Mouse (Mus musculus): ENCODE results near the gene Tacc2.

The Tacc2 gene

DNA sequence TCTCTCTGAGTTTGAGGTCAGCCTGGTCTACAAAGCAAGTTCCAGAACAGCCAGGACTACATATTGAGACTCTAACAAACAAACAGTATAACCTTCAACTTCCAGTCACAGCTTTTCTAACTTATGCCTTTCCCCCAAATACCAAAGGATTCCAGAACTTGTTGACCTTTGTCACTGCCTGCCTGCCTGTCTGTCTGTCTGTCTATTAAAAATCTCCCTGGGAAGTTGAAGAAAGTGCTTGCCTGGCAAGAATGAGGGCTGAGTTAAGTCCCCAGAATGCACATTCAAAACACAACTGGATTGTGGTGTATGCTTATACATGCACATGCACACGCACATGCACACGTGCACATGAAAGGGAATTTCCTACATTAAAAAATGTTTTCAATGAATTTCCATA, 43.8 kb downstream of the Tacc2 start:
- DNase-seq = no peak

DNA sequence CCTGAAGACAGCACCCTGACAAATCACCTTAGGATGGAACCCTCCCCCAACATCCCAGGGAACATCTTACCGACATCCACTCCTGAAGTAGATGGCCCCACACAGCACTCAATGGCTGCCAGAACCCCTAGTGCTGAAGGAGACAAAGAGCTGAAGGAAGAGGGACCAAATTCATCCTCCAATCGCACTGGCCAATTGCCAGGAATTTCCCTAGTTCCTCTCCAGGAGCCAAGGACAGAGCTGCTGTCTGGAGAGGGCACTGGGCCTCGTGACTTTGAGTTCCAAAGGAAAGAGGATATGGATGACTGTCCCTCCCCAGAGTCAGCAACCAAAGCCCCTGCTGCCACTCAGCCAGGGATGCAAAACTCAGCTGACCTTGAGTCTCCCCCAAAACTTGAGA, 44.7 kb downstream of the Tacc2 start:
- DNase-seq = no peak

DNA sequence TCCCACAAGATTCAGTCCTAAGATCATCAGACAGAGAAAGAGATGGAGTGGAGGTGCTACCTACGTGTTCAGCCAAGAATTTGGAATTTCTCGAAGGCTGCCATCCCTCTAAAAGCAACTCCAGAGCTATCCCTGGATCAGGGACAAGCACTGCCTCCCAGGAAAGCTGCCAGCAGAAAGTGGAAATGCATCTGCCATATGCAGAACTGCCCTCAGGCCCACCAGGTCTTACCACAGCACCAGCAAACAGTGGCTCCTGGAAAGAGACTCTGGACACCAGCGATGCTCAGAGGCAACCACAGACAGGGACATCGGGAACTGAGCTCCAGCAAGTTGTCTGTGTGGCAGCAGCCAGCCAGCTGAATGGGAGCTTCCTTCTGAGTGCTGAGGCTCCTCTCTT, 45.1 kb downstream of the Tacc2 start:
- DNase-seq = no peak

DNA sequence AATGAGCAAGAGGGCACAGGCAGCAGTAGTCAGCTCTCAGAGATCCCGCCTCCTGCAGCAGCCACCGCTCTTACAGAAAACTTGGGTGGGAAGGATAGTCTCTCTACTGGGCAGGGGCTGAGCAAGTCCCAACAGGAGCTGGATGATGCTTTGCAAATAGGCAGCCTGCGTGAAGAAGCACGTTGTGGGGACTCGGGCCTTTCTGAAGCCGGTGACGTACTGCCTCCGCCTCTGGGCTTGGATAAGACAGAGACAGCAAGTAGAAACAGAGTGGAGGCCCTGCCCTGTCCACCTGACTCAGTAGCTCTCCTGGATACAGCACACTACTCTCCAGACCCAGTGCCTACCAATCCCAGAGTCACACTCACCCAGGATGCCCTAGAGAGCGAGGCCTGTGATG, 47.1 kb downstream of the Tacc2 start:
- no peak for DNase-seq

DNA sequence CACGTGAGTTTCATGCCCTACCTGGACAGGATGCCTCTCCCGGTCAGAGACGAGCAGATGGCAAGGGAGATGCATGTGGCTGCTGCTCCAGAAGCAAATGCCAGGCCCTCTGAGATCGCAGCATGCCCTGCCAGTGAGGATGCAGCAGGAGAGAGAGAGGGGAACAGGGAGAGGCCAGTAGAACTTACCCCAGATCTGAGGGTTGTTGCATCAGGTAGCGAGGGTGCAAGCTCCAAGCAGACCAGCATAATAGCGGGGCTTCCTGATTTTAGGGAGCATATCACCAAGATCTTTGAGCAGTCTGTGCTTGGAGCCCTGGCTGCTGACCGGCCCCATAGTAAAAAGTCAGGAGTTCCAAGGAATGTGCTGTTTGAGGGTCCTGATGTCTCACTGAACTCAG, 48.1 kb downstream of the Tacc2 start:
- DNase-seq = no peak

DNA sequence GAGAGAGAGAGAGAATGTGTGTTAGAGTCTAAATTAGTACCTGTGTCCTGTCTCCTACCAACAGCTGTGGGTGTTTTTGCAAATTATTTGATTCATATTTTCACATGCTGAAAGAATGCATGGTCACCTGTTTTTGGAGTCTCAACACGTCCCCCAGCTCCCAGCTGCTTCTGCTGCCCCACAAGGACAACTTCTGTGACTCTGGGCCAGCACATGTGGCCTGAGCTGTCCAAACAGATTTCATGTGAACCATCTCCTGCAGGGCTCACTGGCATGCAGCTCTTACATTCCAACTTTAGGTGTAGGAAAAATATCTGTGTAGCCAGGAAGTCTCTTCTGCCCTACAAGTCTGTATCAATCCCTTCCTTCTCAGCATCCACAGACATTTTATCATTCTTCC, 51.4 kb downstream of the Tacc2 start:
- no peak for DNase-seq

DNA sequence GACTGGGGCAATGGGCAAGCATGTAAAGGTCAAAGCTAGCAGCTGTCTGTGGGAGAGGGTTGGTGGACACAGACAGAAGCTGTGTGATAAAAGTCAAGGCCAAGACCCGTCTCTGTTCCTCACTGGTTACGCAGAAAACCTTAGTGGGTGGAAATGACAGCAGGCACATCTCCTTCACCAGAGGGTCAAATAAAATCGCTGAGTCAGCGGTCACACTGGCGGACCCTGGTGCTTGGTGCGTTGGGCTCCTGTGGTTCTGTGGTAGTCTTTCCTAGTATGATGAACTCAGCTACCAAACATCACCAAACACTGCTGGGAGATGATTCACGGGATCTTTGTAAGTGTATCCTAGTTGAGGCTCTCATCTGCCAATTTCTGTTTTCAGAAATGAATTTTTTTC, 52.8 kb downstream of the Tacc2 start:
- DNase-seq = no peak

DNA sequence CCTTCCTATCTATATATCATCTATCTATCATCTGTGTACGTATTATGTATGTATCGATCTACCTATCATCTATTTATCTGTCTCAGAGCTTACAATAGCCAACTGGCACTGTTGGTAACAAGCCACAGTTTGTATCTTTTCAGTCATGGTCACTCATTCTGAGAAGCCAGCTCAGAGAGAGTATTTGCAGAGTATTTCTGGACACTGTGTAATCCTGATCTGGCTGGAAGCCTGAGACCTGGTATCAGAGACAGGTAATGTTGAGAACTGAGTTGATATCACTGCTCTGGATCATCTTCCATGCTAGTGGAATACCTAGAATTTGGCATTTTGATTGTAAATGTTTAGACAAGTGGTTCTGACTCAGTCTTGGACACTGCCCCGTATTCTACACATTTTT, 53.7 kb downstream of the Tacc2 start:
- DNase-seq = no peak

DNA sequence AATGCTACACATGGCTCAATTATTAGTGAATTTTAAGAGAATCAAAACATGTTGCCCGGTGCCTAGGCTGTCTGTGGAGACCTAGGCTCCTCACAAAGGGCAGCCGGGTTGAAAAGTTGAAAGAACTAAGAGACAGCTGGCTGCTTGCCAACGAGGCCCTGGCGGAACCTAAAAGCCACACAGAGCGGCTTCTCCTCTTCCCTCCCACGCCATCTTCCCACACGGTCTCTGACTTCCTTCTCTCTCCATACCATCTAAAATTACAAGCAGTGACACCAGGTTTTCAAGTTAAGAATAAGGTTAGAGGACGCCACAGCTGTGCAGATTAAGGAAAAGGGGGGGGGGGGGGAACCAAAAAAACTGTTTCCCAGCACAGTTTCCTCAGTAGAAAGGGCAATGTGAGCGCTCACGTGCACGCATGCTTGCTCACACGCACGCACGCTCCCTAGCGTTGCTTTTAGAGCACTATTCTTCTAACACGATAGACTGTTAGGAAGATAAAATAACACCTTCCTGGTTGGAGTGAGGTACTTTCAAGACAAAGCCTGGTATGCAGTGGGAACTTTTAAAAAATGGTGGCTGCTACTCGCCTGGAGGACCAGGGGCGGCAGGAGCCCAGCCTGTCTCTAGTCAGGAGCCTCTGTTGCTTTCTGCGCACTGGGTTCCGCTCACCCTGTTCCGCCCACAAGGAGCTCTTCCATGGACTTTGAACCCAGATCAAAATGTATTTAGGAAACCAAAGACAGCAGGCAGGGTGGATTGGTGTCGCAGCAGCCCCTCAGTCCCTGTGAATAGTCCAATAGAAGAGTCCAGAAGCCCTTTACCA, 54.5 kb downstream of the Tacc2 start:
- DNase-seq = peak; percentile 75

DNA sequence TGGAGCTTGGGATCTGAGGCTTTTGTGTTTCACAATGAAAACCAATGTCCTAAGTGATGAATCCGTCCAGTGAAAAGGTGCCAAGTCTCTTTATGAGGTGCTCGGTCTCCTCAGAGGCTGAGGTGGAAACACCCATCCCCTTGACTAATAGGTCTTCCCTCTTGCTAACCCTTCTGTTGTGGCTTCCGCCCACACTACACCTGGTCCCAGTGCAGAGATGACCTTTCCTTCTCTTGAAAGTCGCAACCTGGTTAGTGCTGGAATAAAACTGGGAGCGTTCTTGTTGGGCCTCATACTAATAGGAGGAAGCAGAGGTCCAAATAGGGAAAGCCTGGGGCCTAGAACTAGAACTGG, 55.1 kb downstream of the Tacc2 start:
- DNase-seq = no peak

DNA sequence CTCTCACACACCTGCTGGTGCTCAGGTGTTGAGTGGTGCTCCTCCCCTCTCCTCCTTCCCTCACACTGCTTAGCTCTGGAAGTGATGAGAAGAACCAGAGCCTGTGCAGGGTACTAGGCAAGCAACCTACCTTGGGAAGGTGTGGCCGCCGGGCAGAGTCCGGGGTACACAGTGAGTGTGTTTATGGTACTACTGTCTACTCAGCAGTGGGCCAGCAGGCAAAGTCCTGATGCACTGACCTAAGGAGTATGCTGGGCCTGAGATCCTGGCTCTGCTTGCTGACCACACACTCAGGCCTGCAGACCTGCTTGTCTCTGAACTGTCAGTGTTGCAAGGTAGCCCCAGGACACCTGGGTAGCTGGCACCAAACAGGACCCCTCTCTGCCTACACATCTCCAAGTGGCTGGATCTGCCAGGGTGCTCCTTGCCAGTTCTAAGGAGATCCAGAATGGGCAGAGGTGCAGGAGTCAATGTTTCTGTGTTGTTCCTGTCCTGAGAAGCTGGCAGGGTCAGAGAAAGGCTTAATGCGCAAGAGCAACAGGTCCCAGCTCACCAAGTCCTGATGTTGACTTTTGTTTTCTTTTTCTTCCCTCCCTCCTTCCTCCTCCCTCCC, 57.1 kb downstream of the Tacc2 start:
- no peak for DNase-seq

DNA sequence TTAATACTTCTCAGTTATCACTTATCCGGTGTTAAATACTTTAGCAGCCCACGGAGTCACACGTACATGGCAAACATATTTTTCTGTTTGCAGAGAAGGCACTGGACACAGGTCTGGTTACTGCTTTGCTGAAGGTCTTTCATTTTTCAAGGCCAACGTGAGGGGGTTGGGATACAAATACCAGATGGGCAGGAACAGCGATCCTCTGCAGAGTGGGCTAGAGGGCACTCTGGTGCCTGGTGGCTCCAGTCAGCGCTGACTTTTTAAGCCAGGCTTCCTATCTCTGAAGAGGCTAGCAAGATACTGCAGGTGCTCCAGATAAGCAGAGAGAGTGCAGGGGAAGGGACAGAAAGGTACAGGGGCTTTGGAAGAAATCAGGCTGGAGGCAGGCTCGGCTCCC, 58.0 kb downstream of the Tacc2 start:
- DNase-seq = no peak

DNA sequence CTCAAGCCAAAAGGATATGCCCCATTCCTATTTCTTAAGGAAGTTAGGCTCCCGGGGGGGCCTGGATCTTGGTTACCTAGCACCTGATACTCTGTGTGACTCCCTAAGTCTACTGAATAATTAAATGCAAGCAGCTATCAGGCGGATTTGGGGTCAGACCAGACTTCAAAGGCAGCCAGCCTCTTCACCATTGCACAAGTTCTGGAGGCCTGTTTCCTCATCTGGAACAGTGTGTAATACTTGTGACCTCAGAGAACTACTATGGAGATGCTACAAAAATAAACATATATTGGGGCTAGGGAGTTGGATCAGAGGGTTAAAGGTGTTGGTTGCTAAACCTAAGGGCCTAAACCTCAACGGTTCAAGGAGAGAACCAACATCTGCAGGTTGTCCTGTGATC, 59.0 kb downstream of the Tacc2 start:
- DNase-seq = peak; percentile 69

DNA sequence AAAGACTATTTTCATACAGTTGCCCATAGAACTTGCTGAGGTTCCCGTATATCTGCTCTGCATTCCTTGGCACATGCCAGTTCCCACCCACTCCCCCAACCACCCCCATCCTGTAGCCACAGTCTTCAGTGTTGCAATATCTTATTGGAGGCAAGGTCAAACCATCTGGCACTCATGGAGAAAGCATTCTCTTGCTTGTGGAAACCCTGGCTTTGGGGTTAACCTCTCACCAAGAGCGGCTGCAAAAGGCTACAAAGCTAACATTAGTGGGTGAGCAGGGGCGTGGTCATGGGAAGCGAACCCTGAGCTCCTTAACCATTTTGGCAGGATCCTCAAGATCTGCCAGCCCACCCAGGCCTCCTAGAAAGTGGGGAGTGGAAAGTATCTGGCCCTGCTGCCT, 59.7 kb downstream of the Tacc2 start:
- DNase-seq = peak; percentile 51

DNA sequence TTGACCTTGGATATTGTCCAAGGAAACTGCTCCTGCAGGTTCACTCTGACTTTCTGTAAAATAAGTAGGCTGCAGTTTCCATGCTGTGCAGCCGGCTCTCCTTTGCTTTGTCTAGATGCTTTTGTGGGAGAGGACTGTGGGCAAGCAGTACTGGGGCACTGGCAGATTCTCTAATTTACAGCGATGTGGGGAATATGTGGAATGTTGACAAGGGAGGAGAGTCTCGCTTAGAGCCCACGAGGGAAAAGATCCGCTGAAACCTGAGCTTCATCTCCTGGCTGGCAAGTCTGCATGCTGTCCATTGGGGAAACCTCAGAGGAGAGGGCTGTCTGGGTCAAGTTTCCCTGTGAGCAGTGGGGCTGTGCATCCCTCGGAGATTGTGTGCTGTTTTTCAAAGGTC, 60.6 kb downstream of the Tacc2 start:
- no peak for DNase-seq

DNA sequence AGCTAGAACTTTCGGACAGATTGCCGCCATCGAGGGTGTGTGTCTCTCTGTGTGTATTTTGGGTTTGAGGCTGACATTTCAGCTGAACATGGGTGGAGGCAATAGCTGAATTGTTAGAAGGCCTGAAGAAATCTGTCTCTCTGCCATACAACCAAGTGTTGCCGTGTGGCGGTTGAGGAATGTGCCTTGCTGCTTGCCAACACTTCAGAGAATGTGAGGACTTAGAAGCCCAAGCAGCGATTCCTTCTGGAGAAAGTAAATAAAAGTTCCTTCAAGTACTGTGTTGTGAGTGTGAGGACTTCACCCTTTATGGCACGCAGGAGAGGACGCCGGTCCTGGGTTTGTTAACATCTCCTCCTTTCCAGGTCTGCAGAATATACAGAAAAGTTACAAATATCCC, 63.4 kb downstream of the Tacc2 start:
- DNase-seq = peak; percentile 84

DNA sequence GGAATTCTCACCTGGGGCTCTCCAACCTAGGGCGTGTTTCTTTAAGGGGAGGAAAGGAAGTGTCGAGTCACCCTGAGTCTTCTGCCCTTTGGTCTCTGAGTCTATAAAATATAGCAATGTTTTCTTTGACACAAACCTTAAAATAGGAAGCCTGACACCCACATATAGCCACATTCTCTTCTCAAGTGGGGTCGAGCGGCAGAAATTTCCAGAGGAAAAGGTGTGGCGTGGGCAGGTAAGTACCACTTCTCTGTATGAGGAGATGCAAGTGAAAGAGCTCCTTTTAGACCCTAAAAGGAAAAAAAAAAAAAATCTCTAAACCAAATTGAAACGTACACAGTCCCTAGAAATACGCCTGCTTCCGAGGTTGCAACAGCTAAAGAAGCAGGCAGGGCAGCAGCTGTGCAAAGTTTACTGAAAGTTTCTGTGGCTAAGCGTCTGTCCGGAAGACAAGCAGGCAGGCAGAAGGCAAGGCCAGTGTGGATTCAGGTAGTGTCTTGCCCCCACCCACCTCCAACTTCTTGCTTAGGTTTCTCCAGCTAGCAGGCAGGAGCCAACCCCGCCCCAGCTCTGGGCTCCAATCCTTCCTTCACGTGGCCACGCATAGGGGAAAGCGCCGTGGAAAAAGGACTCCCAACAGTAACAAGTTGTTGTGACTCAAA, 68.2 kb downstream of the Tacc2 start:
- peak; percentile 75 for DNase-seq

DNA sequence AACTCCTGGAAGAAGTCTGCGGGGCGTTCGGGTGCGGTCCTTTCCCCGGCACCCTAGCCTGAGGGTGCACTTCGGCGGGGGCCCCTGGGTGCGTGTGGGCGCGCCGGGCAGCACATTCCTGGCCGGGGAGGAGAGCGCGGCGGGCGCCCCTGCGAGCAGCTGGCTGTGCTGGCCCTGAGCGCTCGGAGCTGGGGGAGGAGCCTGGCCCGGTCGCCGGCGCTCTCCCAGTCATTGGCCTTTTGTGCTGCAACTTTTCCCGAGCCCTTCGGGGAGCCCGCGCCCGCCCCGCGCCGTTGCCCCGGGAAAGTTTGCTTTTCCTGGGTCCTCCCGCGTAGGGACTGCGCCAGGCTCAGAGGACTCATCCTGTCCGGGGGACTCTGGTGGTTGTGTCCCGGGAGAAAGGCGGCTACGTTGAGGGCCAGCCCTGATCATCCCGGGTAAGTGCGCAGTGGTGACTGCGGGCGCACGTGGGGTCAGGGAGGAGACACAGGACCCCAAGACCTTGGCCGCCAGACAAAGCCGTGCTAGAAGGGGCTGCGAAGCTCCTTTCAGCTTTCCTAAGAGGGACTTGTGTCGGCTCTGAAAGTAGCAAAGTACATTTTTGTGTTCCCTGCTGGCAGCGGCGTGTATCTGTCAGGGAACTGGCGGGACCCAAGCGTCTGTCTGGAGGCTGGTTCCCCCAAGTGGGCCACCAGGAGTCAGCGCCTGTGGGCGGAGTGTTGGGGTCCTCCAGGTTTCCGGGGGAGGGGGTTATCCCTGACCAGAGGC, 68.9 kb downstream of the Tacc2 start:
- peak; percentile 84 for DNase-seq

DNA sequence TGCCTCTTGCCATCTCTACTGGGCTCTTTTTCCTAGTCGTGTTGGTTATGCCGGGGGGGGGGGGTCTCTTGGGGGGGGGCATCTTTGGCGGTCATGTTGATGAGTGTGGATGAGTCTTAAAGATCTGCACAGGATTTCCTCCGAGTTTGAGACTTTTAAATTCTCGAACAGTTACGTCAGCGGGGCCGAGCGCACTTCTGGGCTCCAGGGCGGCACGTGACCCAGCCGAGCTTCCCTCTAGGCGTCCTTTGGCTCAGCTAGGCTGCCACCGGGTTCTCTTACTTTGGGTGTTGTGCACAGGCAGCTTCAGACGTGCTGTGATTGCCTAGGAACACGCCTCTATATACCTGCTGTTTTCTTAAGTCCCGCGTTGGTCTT, 69.5 kb downstream of the Tacc2 start:
- DNase-seq = peak; percentile 94

DNA sequence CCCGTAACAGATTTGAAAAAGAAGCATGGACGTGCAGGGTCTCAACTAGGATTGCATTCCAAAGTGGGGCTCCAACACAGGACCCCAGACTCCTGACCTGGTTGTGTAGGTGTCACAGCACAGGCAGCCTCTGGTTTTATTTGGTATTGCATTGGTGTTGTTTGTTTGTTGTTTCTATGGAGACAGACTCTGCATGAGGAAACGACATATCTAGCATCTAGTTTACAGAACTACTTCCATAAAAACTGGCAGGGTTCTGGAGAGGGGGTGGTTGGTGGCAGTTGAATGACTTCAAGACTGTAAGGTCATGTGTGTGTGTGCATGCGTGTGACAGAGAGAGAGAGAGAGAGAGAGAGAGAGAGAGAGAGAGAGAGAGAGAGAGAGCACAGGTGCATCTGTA, 70.8 kb downstream of the Tacc2 start:
- DNase-seq = peak; percentile 77

DNA sequence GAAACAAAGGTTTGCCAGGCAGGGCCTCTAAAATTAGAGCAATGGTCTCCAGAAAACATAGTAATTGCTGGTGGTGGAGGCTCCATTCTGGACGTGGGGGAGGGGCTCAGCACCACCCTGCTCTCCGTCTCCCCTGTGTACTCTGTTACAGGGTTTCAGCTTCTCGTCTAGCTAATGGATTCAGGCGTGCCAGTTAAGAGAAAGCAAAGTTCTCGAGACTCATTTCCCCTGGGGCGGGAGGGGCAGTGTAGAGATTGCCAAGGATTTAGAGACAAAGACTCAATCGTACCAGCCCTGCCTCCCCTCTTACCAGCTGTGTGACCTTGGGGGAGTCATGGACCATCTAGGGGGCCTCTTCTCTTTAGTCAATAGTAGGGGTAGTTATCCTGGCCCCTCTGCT, 72.0 kb downstream of the Tacc2 start:
- DNase-seq = no peak

DNA sequence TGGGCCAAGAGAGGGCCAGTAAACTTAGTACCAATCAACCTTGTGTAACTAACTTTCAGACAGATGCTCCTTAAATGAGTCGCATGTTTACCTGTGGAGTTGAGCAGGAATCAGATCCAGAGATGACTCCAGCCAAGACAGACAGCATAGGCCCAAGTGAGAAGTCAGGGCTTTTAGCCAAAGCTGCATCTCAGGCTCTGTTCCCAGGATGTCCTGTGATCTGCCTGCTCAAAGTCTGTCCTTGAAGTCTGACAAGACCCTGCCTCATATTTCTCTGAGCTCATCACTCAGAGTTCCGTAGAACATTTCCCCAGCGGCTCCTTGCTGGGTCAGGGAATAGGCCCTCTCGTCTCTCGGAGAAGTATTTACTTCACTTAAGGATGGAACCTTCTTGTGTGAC, 73.4 kb downstream of the Tacc2 start:
- DNase-seq = no peak

DNA sequence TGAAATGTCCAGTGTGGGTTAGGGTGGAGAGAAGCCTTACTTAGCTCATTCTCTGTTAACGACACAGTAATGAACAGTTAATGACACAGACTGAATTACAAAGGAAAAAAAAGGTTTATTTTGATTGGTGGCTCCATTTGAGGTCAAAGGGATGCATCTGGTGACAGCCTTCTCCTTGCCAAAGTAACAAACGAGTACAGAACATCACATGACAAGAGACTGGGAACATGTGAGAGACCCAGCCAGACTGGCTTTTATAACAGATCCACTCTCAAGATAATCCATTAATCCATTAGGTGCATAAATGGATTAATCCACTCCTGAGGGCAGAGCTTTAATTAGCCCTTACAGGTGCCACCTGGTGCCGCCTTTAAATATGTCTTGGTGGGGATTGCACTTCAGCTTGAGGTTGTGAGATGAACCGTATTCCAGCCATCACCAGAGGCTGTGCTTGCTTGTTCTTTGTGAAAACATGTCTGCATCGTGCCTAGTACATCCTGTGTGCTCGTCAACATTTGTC, 75.9 kb downstream of the Tacc2 start:
- no peak for DNase-seq

All from lung, postnatal 36 days (tissue).